Mouse (Mus musculus): ENCODE data around the gene Upk2. TPM values are rescaled to one million over a fixed set of nuclear protein-coding genes. Genes with fewer than 3 reads are reported as not detected.
A peak's percentile ranks its signal among the peaks of the same experiment; 100 is the strongest.

Upk2 gene
- total RNA-seq (2014; rRNA removed) (not detected in 2 replicates), polyA plus RNA-seq (2015; fragmentation: Nextera tagmentation; extraction: Ambion mirVana) (not detected in 2 replicates)

DNA sequence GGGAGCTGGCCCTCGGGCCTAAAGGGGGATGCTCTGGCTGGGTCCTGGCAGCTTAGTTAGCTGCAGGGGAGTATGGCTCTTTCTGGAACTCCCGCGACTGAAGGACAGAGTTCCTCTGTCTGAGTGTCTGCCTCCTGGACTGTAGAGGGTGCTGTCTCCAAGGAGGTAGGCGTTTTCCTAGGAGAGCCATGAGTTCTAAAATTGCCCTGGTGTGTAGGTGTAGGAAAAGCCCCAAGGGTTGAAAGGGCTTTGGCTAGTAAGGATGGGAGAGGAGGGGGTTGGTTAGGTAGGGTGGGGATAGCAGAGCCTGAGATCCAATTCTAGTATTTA, at the start of gene Upk2:
Gene Upk2 (minus strand): TSS at position 86 of the 330 bp plus-strand sequence.
- TF ChIP-seq CTCF (IDR thresholded peaks at IDR 0.05; ENCODE audit: low read depth) = peak; percentile 60
- peak; percentile 29 for DNase-seq
- 36% methylated on average over 4 of the region's 4 CpGs for WGBS
- Histone ChIP-seq H3K4me2 (ENCODE audit: low read depth) (no peak within 1 kb of the TSS), H3K4me1 (ENCODE audit: insufficient read depth) (peaks cover 17% of the 10 kb centered on the region), H3K27me3 (ENCODE audit: insufficient read depth, low read length) (no peaks in the 10 kb centered on the region), H3K4me3 (ENCODE audit: low read depth, low read length) (no peak within 1 kb of the TSS), H3K9me3 (ENCODE audit: low read length) (no peaks in the 10 kb centered on the region), H3K9ac (no peak within 1 kb of the TSS), H3K27ac (ENCODE audit: low read depth, low read length) (no peak within 1 kb of the TSS), H3K36me3 (ENCODE audit: insufficient read depth) (no peaks in the 10 kb centered on the region)
- no peak for ATAC-seq

DNA sequence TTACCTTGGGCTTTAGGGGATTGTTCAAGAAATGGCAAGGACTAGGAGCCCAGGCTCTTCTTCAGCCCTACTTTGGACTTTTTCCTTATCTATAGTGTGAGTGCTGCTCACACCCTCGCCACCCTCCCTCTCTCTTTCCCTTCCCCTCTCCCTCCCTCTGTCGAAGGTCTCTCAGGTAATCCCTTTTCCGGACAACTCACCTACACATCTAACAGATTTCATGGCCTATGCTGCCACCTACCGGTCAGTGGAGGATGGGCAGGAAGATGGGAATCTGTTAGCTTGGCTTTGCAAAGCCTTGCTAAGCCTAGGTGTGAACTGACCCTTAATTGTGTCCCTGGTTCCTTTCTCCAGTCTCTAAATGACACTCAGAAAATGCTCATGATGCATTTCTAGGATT, 47.2 kb upstream of the Upk2 start:
- no peak for ATAC-seq
- H3K9me3 ChIP-seq (ENCODE audit: low read length) = no peaks in the 10 kb centered on the region
- no peak overlapping the region for H3K27ac ChIP-seq (ENCODE audit: low read depth, low read length)
- H3K36me3 ChIP-seq (ENCODE audit: insufficient read depth) = peaks cover 51% of the 10 kb centered on the region
- DNase-seq = peak; percentile 89
- peak; percentile 97 for TF ChIP-seq CTCF (IDR thresholded peaks at IDR 0.05; ENCODE audit: low read depth)
- H3K4me1 ChIP-seq (ENCODE audit: insufficient read depth) = peaks cover 23% of the 10 kb centered on the region
- no peak overlapping the region for H3K9ac ChIP-seq
- H3K4me2 ChIP-seq (ENCODE audit: low read depth) = no peak overlapping the region
- WGBS = 0% methylated on average over 4 of the region's 4 CpGs
- no peak overlapping the region for H3K4me3 ChIP-seq (ENCODE audit: low read depth, low read length)
- no peaks in the 10 kb centered on the region for H3K27me3 ChIP-seq (ENCODE audit: insufficient read depth, low read length)

DNA sequence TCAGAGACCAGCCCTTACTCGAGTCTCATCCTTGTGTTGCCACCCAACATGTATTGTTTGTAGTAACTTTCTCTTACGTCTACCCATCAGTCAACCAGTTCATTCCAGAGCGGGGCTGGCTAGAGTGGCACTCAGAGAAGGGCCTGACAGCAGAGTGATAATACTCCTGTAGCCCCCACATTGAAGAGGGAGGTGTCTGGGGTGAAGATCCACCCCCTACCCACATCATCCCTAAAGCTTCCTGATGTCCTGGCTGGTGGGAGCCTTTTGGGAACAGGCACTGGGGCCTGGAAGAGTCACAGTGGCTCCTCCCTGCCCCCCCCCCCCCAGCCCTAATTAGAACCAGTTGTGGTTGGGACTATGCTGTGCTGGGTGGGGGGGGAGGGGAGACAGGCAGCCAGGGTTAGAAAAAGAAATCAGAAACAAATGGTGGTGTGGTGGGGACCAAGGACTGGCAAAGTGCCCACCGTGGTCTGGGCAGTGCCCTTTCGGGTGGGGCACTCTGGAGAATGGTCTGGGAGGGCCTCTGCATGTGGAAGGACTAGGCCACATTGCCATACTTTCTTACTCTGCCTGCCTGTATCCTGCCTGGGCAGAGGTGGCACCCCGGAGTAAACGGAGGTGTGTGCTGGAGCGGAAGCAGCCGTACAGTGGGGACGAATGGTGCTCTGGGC, 46.6 kb upstream of the Upk2 start:
- Histone ChIP-seq H3K9ac (no peak overlapping the region), H3K9me3 (ENCODE audit: low read length) (no peaks in the 10 kb centered on the region), H3K27ac (ENCODE audit: low read depth, low read length) (no peak overlapping the region), H3K27me3 (ENCODE audit: insufficient read depth, low read length) (no peaks in the 10 kb centered on the region), H3K4me3 (ENCODE audit: low read depth, low read length) (no peak overlapping the region), H3K36me3 (ENCODE audit: insufficient read depth) (peaks cover 44% of the 10 kb centered on the region), H3K4me2 (ENCODE audit: low read depth) (no peak overlapping the region), H3K4me1 (ENCODE audit: insufficient read depth) (peaks cover 23% of the 10 kb centered on the region)
- WGBS = 40% methylated on average over 10 of the region's 10 CpGs
- DNase-seq (no peak), ATAC-seq (no peak)
- TF ChIP-seq CTCF (IDR thresholded peaks at IDR 0.05; ENCODE audit: low read depth) = no peak

DNA sequence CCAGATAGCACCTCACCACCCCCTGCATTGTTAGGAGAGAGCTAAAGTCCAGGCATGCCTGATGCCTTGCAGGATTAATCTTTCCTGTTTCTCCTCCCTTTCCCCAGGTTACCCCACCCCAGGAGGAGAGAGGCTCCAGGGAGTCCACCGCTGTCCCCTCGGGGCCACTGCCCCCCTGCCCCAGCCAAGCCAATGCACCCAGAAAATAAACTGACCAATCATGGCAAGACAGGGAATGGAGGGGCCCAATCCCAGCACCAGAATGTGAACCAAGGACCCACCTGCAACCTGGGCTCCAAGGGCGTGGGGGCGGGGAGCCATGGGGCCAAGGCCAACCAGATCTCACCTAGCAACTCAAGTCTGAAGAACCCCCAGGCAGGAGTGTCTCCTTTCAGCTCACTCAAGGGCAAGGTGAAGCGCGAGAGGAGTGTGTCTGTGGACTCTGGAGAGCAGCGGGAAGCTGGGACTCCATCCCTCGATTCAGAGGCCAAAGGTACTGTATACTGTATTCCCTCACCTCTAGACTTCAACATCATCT, 45.9 kb upstream of the Upk2 start:
- peaks cover 23% of the 10 kb centered on the region for H3K4me1 ChIP-seq (ENCODE audit: insufficient read depth)
- 0 out of 2 replicates have a peak overlapping the region, but pooled peaks have one; percentile 89 for H3K4me2 ChIP-seq (ENCODE audit: low read depth)
- 58% methylated on average over 8 of the region's 8 CpGs for WGBS
- no peak for TF ChIP-seq CTCF (IDR thresholded peaks at IDR 0.05; ENCODE audit: low read depth)
- H3K9me3 ChIP-seq (ENCODE audit: low read length) = no peaks in the 10 kb centered on the region
- 0 out of 2 replicates have a peak overlapping the region, but pooled peaks have one; percentile 61 for H3K9ac ChIP-seq
- H3K36me3 ChIP-seq (ENCODE audit: insufficient read depth) = peaks cover 38% of the 10 kb centered on the region
- H3K27ac ChIP-seq (ENCODE audit: low read depth, low read length) = peak overlapping the region; percentile 85; the same call in 1 of the 2 replicates
- ATAC-seq = no peak
- H3K27me3 ChIP-seq (ENCODE audit: insufficient read depth, low read length) = no peaks in the 10 kb centered on the region
- H3K4me3 ChIP-seq (ENCODE audit: low read depth, low read length) = no peak overlapping the region
- DNase-seq = no peak

DNA sequence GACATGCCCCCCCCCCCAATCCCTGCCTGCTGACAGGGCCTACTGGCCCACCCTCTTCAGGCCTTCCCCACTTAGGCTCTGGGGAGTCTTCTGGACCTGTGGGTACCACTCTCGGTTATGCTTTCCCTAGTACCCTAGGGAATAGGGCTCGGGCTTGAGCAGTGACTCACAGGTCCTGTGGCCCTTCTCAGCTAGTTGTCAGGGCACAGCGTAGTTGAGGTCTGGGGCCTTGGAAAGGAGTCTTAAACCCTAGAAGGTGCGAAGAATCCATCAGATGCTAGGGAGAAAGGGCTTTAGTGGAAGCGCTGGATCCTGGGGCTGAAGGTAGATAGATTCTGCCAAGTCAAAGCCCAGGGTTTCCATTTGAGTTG, 45.4 kb upstream of the Upk2 start:
- Histone ChIP-seq H3K4me2 (ENCODE audit: low read depth) (peak overlapping the region; percentile 89), H3K27me3 (ENCODE audit: insufficient read depth, low read length) (no peaks in the 10 kb centered on the region), H3K27ac (ENCODE audit: low read depth, low read length) (peak overlapping the region; percentile 85), H3K4me1 (ENCODE audit: insufficient read depth) (peaks cover 23% of the 10 kb centered on the region), H3K36me3 (ENCODE audit: insufficient read depth) (peaks cover 32% of the 10 kb centered on the region), H3K9me3 (ENCODE audit: low read length) (no peaks in the 10 kb centered on the region), H3K9ac (peak overlapping the region; percentile 61; the same call in 1 of the 2 replicates), H3K4me3 (ENCODE audit: low read depth, low read length) (peak overlapping the region; percentile 40; the same call in 1 of the 2 replicates)
- DNase-seq = no peak
- 30% methylated on average over 5 of the region's 5 CpGs for WGBS
- no peak for TF ChIP-seq CTCF (IDR thresholded peaks at IDR 0.05; ENCODE audit: low read depth)
- no peak for ATAC-seq

DNA sequence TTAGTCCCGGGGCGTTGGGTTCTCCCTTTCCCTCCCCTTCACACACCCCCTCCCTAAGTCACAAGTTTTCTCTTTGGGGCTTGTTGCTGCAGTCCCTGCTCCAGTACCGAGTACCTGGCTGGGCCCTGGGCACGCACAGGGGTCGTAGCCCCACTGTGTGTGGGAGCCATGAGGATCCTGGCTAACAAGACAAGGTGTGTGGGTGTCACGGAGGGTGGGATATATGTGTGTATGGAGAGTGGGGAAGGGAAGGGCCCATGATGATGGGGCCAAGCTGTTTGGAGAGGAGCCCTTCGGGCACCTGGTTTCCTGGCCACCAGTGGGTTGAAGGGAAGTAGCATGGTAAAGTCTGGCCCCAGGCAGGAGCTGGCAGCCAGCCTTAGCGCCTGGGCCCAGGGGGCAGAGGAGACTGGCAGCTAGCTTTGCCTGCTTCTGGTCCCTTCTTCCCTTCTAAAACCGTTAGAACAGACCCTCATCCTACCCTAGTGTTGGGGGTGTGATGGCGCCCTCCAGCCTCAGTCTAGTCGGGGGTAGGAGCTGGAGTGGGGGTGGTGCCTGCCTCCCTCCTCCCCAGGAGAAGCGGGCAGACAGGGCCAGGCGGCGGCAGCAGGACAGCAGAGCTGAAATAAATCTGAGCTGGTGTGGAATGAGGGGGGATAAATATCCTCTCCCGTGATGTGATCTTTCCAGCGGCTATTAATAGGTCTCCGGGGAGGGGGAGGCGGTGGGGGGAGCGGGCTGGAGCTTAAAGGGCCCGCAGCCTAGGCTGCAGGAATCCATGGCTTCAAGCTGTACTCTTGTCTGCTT, 44.8 kb upstream of the Upk2 start:
- H3K36me3 ChIP-seq (ENCODE audit: insufficient read depth) = peaks cover 29% of the 10 kb centered on the region
- H3K4me1 ChIP-seq (ENCODE audit: insufficient read depth) = peaks cover 25% of the 10 kb centered on the region
- DNase-seq = peak; percentile 61

More for the DNA sequence above, 44.8 kb upstream of the Upk2 start:
- Histone ChIP-seq H3K9ac (peak overlapping the region; percentile 61), H3K4me3 (ENCODE audit: low read depth, low read length) (peak overlapping the region; percentile 40), H3K9me3 (ENCODE audit: low read length) (no peaks in the 10 kb centered on the region), H3K27ac (ENCODE audit: low read depth, low read length) (peak overlapping the region; percentile 85), H3K27me3 (ENCODE audit: insufficient read depth, low read length) (no peaks in the 10 kb centered on the region), H3K4me2 (ENCODE audit: low read depth) (peak overlapping the region; percentile 89)
- TF ChIP-seq CTCF (IDR thresholded peaks at IDR 0.05; ENCODE audit: low read depth) = no peak
- ATAC-seq = peak; percentile 36
- WGBS = 7% methylated on average over 18 of the region's 20 CpGs

All from forebrain, postnatal 0 days (tissue).